Comparison of ENCODE assay signal across 8 mouse cellular contexts in the genomic region with DNA sequence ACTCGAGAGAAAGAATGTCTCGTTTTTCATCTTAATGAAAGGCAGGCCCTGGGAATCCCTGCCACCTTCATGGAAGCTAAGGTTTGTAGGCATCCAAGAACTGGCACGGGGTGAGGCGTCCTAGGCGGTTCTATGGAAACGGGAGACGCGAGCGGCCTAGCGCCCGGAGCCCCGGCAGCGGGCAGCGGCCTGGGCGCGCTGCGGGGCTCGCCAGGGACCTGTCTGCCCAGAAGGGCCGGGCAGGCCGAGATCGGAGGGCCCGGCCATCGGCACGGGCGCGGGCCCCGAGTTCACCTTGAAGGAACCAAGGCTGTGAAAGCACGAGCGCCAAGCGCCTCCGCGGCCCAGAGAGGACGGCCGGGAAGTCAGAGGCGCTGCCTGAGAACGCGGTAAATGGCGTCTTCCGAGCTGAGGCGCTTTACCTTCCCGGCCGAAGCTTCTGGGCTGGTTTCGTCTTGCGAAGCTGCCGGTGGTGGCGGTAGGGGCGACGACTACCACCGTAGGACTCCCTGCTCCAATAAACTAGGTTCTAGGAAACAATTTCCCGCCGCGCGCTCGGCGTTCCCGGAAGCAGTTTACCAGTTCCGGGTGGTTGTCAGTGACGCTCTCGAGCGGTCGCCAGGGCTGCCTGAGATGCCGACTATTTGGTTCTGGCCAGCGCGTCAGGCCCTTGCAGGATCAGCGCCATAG. TPM values are rescaled to one million over a fixed set of nuclear protein-coding genes. Genes with fewer than 3 reads are reported as not detected.
A peak's percentile ranks its signal among the peaks of the same experiment; 100 is the strongest.
DNase-seq lines count a peak whose midpoint lies in the region; ATAC-seq lines count a peak whose summit lies in the region.

A gene (minus strand): TSS at position 543 of the 690 bp plus-strand sequence.
A gene (plus strand): TSS at position 610 of the 690 bp plus-strand sequence.

- peak; percentile 97 for ATAC-seq in forebrain, embryonic 11.5 days (replicated peaks; ENCODE audit: low FRiP score)
- ATAC-seq in heart, embryonic 16.5 days (replicated peaks; ENCODE audit: extremely low read depth, insufficient read depth, low FRiP score), result peak; percentile 97
- ATAC-seq in liver, embryonic 15.5 days (ENCODE audit: insufficient read depth), result peak; percentile 93
- peak; percentile 98 for ATAC-seq in neural tube, embryonic 12.5 days (ENCODE audit: low FRiP score, low read depth)

- peak within 1 kb of the TSS; percentile 76 for H3K4me3 ChIP-seq in forebrain, embryonic 11.5 days (ENCODE audit: low read depth, low read length)
- peak within 1 kb of the TSS; percentile 71 for H3K4me3 ChIP-seq in heart, embryonic 16.5 days (ENCODE audit: low read length)
- H3K4me3 ChIP-seq in liver, embryonic 15.5 days (replicated peaks), result peak within 1 kb of the TSS; percentile 95
- H3K4me3 ChIP-seq in neural tube, embryonic 12.5 days, result peak within 1 kb of the TSS; percentile 81

- WGBS in forebrain, embryonic 11.5 days, result under 1% methylated on average over 65 of the region's 65 CpGs
- under 1% methylated on average over 65 of the region's 65 CpGs for WGBS in heart, embryonic 16.5 days
- under 1% methylated on average over 65 of the region's 65 CpGs for WGBS in liver, embryonic 15.5 days (ENCODE audit: insufficient replicate concordance)
- WGBS in neural tube, embryonic 12.5 days, result under 1% methylated on average over 65 of the region's 65 CpGs

- peak within 1 kb of the TSS; percentile 71 for H3K4me2 ChIP-seq in forebrain, embryonic 11.5 days (ENCODE audit: low read depth, low read length, severe bottlenecking)
- H3K4me2 ChIP-seq in heart, embryonic 16.5 days (ENCODE audit: low read depth, low read length), result peak within 1 kb of the TSS; percentile 72
- peak within 1 kb of the TSS; percentile 73 for H3K4me2 ChIP-seq in liver, embryonic 15.5 days
- H3K4me2 ChIP-seq in neural tube, embryonic 12.5 days (replicated peaks), result peak within 1 kb of the TSS; percentile 71

- no peaks in the 10 kb centered on the region for H3K36me3 ChIP-seq in forebrain, embryonic 11.5 days (ENCODE audit: control insufficient read depth, insufficient read depth, low read length)
- no peaks in the 10 kb centered on the region for H3K36me3 ChIP-seq in heart, embryonic 16.5 days (ENCODE audit: control insufficient read depth, insufficient read depth)
- H3K36me3 ChIP-seq in liver, embryonic 15.5 days (replicated peaks), result no peaks in the 10 kb centered on the region
- no peaks in the 10 kb centered on the region for H3K36me3 ChIP-seq in neural tube, embryonic 12.5 days

- no peaks in the 10 kb centered on the region for H3K4me1 ChIP-seq in forebrain, embryonic 11.5 days (replicated peaks; ENCODE audit: control insufficient read depth, insufficient read depth, low read length)
- peaks cover 2% of the 10 kb centered on the region; the same call in 1 of the 2 replicates for H3K4me1 ChIP-seq in heart, embryonic 16.5 days (ENCODE audit: control insufficient read depth, insufficient read depth, low read length)
- 0 out of 2 replicates have a peak, but pooled peaks cover 14% of the 10 kb centered on the region for H3K4me1 ChIP-seq in liver, embryonic 15.5 days (replicated peaks)
- peaks cover 5% of the 10 kb centered on the region; the same call in 1 of the 2 replicates for H3K4me1 ChIP-seq in neural tube, embryonic 12.5 days

- DNase-seq in CD8-positive naive resting alpha-beta T cell, adult 2 months (ENCODE audit: low read depth in 2 of 2, low spot score in 2 of 2), result peak; percentile 72 to 75
- peak; percentile 74 for DNase-seq in c-Kit-positive CD71-negative TER-119-negative erythroid progenitor cells, embryonic 14.5 days (ENCODE audit: low read depth)
- peak; percentile 92 for DNase-seq in forebrain, embryonic 11.5 days (ENCODE audit: low spot score)
- peak; percentile 91 to 94 for DNase-seq in kidney, postnatal 36 days
- peak; percentile 86 for DNase-seq in telencephalon, adult 2 months (ENCODE audit: low read depth, low spot score)

- no peaks in the 10 kb centered on the region for H3K27me3 ChIP-seq in forebrain, embryonic 11.5 days (ENCODE audit: control insufficient read depth, insufficient read depth, low read length)
- H3K27me3 ChIP-seq in heart, embryonic 16.5 days (ENCODE audit: control insufficient read depth, insufficient read depth, low read length), result no peaks in the 10 kb centered on the region
- H3K27me3 ChIP-seq in liver, embryonic 15.5 days, result no peaks in the 10 kb centered on the region
- no peaks in the 10 kb centered on the region for H3K27me3 ChIP-seq in neural tube, embryonic 12.5 days (replicated peaks)

- H3K27ac ChIP-seq in forebrain, embryonic 11.5 days (ENCODE audit: low read depth, low read length), result peak within 1 kb of the TSS; percentile 93
- peak within 1 kb of the TSS; percentile 81 for H3K27ac ChIP-seq in heart, embryonic 16.5 days (ENCODE audit: low read length)
- H3K27ac ChIP-seq in liver, embryonic 15.5 days (replicated peaks), result peak within 1 kb of the TSS; percentile 79
- peak within 1 kb of the TSS; percentile 75 for H3K27ac ChIP-seq in neural tube, embryonic 12.5 days

- H3K9me3 ChIP-seq in forebrain, embryonic 11.5 days (ENCODE audit: control insufficient read depth, low read length), result no peaks in the 10 kb centered on the region
- H3K9me3 ChIP-seq in heart, embryonic 16.5 days (replicated peaks; ENCODE audit: control insufficient read depth, low read length), result no peaks in the 10 kb centered on the region
- H3K9me3 ChIP-seq in liver, embryonic 15.5 days (replicated peaks), result no peaks in the 10 kb centered on the region
- H3K9me3 ChIP-seq in neural tube, embryonic 12.5 days, result no peaks in the 10 kb centered on the region

- peak within 1 kb of the TSS; percentile 89 for H3K9ac ChIP-seq in forebrain, embryonic 11.5 days (ENCODE audit: low read length)
- peak within 1 kb of the TSS; percentile 81 for H3K9ac ChIP-seq in heart, embryonic 16.5 days (ENCODE audit: low read length)
- peak within 1 kb of the TSS; percentile 91 for H3K9ac ChIP-seq in liver, embryonic 15.5 days
- H3K9ac ChIP-seq in neural tube, embryonic 12.5 days, result peak within 1 kb of the TSS; percentile 74

RNA-seq across cellular contexts. Expression of the first gene that starts in this region (rescaled TPM):
- polyA plus RNA-seq in forebrain, embryonic 11.5 days (2014; fragmentation: Nextera tagmentation; extraction: Ambion mirVana), result 45.4 and 54.8 TPM in 2 replicates
- 21.1 and 21.3 TPM in 2 replicates for polyA plus RNA-seq in heart, embryonic 16.5 days (2015; fragmentation: Nextera tagmentation; extraction: Ambion mirVana)
- polyA plus RNA-seq in liver, embryonic 15.5 days (2015; fragmentation: Nextera tagmentation; extraction: Ambion mirVana), result 10.1 and 13.5 TPM in 2 replicates
- polyA plus RNA-seq in neural tube, embryonic 12.5 days (2016; fragmentation: Nextera tagmentation; extraction: Ambion mirVana), result 34.9 and 37.5 TPM in 2 replicates

RNA-seq across cellular contexts. Expression of the second gene that starts in this region (rescaled TPM):
- polyA plus RNA-seq in forebrain, embryonic 11.5 days (2014; fragmentation: Nextera tagmentation; extraction: Ambion mirVana), result 10.1 and 14.2 TPM in 2 replicates
- 5.0 and 5.2 TPM in 2 replicates for polyA plus RNA-seq in heart, embryonic 16.5 days (2015; fragmentation: Nextera tagmentation; extraction: Ambion mirVana)
- 1.3 and 1.8 TPM in 2 replicates for polyA plus RNA-seq in liver, embryonic 15.5 days (2015; fragmentation: Nextera tagmentation; extraction: Ambion mirVana)
- 10.8 and 11.4 TPM in 2 replicates for polyA plus RNA-seq in neural tube, embryonic 12.5 days (2016; fragmentation: Nextera tagmentation; extraction: Ambion mirVana)

Comparison
In these comparisons a context has a peak if more than half of its experiments do, and no peak if none do; other contexts are left out.
1. Peak in every context shown above with its lines: DNase-seq, ATAC-seq, H3K4me3 ChIP-seq and H3K27ac ChIP-seq.